Mouse (Mus musculus): ENCODE results near the gene Fam71e2.

GRCm38 (mm10) chr7:4716955-4717354, 54.1 kb downstream of the Fam71e2 start:
- TF ChIP-seq CHD2 (IDR thresholded peaks at IDR 0.05; ENCODE audit: low read depth, low read length) (no peak), ZNF384 (IDR thresholded peaks at IDR 0.05; ENCODE audit: low read depth, low read length) (no peak), MAFK (IDR thresholded peaks at IDR 0.05; ENCODE audit: insufficient read depth, low read depth, low read length) (no peak), ZC3H11A (IDR thresholded peaks at IDR 0.05; ENCODE audit: borderline replicate concordance, low read depth, low read length) (no peak), HCFC1 (IDR thresholded peaks at IDR 0.05; ENCODE audit: borderline replicate concordance, insufficient read depth, low read length) (no peak)

Data from ES-E14 (cell line).